Mouse (Mus musculus) CD4-positive, CD25-positive, alpha-beta regulatory T cell, adult 2 months (primary cell): ENCODE data around the gene Ppp1r21.

Source experiments
- DNase-seq: peaks from one replicate; pipeline ENCODE4 v3.0.0-alpha.2; 2012; ENCODE audit warnings: low read depth, low spot score

Gene Ppp1r21

GRCm38 (mm10) chr17:88613721-88614120 is 83.8 kb downstream of the Ppp1r21 start:
- DNase-seq, result no peak

DNA sequence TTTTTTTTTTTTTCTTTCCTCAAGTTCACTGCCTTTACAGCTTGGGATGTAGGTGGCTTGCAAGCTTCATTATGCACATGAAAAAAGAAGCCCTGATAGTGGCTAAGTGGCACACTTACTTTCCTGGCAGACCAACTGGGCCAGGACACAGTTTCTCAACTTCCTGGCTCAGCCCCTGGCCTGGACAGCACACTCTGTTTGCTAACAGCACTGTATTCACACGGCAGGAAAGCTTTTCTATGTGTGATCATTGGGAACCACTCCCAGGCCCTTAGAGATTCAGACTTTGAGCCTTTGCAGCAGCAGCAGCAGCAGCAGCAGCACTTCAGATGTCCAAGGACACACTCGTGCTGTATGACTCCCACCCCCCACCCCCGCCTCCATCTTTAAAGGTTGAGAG is 84.3 kb downstream of the Ppp1r21 start:
- DNase-seq, result no peak

DNA sequence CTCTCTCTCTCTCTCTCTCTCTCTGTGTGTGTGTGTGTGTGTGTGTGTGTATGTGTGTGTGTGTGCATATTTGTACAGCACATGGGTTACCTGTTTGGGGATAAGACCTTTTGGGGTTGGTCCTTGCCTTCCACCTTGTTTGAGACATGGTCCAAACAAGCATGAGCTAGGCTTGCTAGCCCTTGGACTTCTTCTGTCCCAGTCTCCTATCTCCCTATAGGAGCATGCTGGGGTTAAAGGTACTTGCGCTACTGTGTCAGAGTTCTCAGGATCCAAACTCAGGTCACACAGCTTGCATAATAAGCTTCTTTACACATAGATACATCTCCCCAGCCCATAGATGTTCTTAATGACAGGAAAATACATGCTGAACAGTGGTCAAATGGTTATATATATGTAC is 84.8 kb downstream of the Ppp1r21 start:
- no peak for DNase-seq

GRCm38 (mm10) chr17:88615492-88616155 is 85.7 kb downstream of the Ppp1r21 start:
- DNase-seq, result no peak

- peak; percentile 30 for DNase-seq
These were observed 91.0 kb downstream of the Ppp1r21 start for GRCm38 (mm10) chr17:88620935-88621334.

- DNase-seq, result no peak
These were observed 91.5 kb downstream of the Ppp1r21 start for GRCm38 (mm10) chr17:88621374-88621773.

DNA sequence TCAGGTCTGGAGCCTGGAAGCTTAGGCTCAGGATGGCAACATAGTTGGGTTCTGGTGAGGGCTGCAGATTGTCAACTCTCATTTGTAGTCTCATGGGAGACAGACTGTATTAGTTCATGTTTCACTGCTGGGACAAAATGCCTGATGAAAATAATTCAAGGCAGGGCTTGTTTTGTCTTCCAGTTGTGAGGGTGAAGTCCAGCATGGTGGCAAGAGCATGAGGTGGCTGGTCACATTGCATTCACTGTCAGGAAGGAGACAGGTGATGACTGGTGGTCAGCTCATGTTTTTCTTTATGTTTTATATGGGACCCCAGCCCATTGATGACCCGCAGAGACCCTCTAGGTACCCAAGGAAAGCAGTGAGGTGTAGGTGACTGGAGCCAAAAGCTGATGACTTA is 92.8 kb downstream of the Ppp1r21 start:
- no peak for DNase-seq

- no peak for DNase-seq
These were observed 94.5 kb downstream of the Ppp1r21 start for GRCm38 (mm10) chr17:88624386-88624785.

DNA sequence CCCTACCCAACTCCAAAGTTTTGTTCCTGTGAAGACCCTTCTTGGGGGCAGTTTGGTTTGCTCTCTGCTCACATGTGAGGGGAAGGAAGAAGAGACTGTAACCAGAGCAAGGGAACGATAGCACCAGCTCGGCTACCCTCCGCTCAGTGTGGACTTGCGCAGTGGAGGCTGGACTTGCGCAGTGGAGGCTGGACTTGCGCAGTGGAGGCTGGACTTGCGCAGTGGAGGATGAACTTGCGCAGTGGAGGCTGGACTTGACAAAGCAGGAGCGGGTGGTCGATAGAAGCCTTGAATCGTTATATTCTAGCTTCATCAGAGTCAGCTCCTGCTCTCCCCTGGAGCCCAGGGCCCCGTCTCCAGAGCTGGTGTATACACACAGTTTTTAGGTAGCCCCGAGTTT is 95.4 kb downstream of the Ppp1r21 start:
- no peak for DNase-seq

DNA sequence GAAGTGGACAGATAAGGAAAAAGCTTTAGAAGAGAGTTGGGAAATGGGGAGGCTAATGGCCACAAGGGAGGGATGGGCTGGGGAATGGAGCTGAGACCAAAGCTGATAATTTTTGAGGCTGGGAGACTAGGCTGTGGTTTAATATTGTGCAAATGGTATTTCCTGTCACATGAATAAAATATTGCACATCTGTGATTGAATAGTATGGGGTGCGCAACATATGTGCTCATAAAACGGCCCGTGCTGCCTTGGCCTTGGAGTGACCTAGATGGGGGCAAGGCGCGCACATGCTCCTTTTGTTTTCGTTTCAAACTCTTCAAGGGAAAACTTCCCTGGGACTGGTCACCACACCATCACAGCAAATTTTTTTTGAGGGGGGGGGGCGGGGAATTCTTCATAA is 96.0 kb downstream of the Ppp1r21 start:
- no peak for DNase-seq

DNA sequence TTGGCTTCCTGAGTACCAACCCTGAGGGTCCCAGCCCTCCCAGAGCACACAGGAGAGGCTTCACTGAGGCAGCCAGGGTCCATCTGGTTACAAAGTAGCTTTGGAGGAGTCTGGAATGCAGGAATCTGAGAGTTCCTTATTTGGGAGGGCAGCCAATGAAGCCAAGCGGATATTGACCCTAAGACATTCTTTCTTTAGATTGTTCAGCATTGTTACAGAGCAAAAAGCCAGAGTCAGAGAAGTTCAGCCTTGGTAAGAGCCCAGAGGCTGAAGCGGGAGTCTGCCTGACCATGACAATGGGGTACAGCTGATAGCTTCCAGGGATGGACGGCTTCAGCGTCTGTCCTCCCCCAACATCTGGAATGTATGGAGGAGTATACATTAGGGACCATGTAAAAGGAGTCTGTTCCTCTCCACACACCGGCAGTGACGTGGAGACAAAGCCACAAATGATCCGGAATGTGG is 96.5 kb downstream of the Ppp1r21 start:
- no peak for DNase-seq

- no peak for DNase-seq
These were observed 97.2 kb downstream of the Ppp1r21 start for GRCm38 (mm10) chr17:88627150-88627549.

GRCm38 (mm10) chr17:88628676-88629380 is 98.9 kb downstream of the Ppp1r21 start:
- DNase-seq, result no peak

GRCm38 (mm10) chr17:88629381-88629759 is 99.5 kb downstream of the Ppp1r21 start:
- DNase-seq, result no peak

GRCm38 (mm10) chr17:88629931-88630553 is 100.1 kb downstream of the Ppp1r21 start:
- DNase-seq, result no peak

DNA sequence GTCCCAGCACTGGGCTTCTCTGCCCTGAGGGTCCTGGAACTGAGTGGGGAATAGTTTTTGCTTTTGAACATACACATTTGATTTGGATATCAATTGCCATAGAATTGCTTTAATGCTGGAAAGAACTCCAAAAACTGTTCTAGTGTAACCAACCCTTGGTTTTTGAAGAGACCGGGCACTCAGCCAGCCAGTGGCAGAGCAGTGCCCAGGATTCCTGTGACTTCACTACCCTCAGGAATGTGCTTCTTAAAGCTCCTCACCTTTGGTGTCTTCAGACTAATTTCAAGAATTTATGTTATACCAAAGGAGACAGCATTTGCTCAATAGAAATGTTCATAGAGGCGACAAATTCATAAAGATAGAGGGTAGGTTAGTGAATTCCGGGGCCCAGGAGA is 100.6 kb downstream of the Ppp1r21 start:
- no peak for DNase-seq

DNA sequence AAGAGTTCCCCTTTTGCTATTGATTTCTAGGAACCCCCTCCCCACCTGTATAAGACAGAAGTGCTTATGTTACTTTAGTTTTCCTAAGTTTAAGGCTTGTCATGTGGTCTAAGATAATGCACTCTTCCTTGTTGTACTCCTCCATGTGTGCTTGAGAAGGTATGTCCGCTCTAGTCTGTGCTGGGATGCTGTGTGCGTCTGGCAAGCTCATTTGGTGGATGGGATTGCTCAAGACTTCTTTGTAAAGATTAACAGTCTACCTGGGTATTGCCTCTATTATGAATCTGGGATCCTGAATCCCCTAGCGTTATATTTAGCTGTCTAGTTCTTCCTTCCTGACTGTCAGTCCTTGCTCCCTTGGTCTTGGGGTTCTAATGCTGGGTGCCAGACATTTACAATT is 102.7 kb downstream of the Ppp1r21 start:
- DNase-seq, result no peak

DNA sequence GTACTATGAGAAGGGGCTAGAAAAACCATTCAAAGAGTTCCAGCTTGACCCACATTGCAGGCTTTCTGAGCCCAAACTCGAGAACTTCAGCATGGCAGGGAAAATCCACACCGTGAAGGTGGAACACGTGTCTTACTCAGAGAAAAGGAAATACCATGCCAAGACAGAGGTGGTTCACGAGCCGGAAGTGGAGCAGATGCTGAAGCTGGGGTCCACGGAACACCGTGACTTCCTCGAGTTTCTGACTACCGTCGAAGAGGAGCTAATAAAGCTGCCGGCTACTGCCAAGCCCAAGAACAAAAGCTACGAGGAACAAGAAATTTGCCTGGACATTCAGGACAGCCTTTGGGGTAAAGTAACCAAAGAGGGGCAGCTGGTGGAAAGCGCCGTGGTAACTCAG is 106.2 kb downstream of the Ppp1r21 start:
- no peak for DNase-seq

DNA sequence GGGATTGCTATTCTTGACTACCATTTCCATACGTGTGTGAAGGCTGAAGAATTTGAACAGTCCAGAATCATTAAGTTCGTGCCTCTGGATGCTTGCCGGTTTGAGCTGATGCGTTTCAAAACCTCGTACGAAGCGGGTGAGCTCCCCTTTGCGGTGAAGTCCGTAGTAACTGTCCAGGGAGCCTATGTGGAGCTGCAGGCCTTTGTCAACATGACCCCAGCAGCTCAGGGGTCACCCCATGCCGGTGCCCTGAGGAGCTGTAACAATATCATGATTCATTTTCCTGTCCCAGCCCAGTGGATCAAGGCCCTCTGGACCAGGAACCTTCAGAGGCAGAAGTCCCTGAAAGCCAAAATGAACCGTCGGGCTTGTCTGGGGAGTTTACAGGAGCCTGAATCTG is 106.7 kb downstream of the Ppp1r21 start:
- DNase-seq, result no peak
